Mouse (Mus musculus) MEL (cell line): ENCODE measurements at regions not wholly inside any gene's neighbourhood (a gene's known extent, or its start where the extent isn't known, plus 50 kb on each side); places are given as distances from the start of the nearest gene placed in this dataset.

Experiments
- DNase-seq: peaks from one replicate; pipeline ENCODE4 v3.0.0; 2011; ENCODE audit warnings: low read depth, low spot score
- H3K27ac ChIP-seq: 2 replicates; pipeline ENCODE4 v1.5.1; 2012; ENCODE audit warnings: low read depth, mild to moderate bottlenecking, control low read depth, low read length, moderate library complexity; ENCODE audit not compliant: control insufficient read depth
- H3K27me3 ChIP-seq, 2 experiments: fragments of 150-350 bp in 1 of 2; sonication (generic) in 1 of 2; 2 replicates each; pipeline ENCODE4 v1.6.1; 2012; ENCODE audit warnings: low read length in 2 of 2, mild to moderate bottlenecking in 2 of 2, improper control_type of control experiment in 1 of 2, moderate library complexity in 1 of 2; ENCODE audit not compliant: insufficient read depth in 2 of 2, control insufficient read depth in 1 of 2
- H3K36me3 ChIP-seq, 2 experiments: 2 replicates each; pipeline ENCODE4 v1.6.1; 2012 to 2014; ENCODE audit warnings: low read length in 2 of 2, improper control_type of control experiment in 1 of 2, inconsistent platforms in 1 of 2, mild to moderate bottlenecking in 1 of 2; ENCODE audit not compliant: insufficient read depth in 2 of 2, control insufficient read depth in 1 of 2
- H3K4me1 ChIP-seq, 2 experiments: fragments of 150-350 bp in 1 of 2; sonication (generic) in 1 of 2; 2 replicates each; pipeline ENCODE4 v1.6.1; 2012; ENCODE audit warnings: low read length in 2 of 2, improper control_type of control experiment in 1 of 2, mild to moderate bottlenecking in 1 of 2; ENCODE audit not compliant: insufficient read depth in 2 of 2, control insufficient read depth in 1 of 2
- H3K4me3 ChIP-seq, 2 experiments: fragments of 150-350 bp in 1 of 2; sonication (generic) in 1 of 2; 2 replicates each; pipeline ENCODE4 v1.5.1; 2012; ENCODE audit warnings: low read depth in 2 of 2, low read length in 2 of 2, mild to moderate bottlenecking in 2 of 2, moderate library complexity in 2 of 2, control low read depth in 1 of 2, improper control_type of control experiment in 1 of 2; ENCODE audit not compliant: control insufficient read depth in 1 of 2, insufficient read depth in 1 of 2
- H3K79me2 ChIP-seq: 2 replicates; pipeline ENCODE4 v1.6.1; 2012; ENCODE audit warnings: mild to moderate bottlenecking, low read length, moderate library complexity; ENCODE audit not compliant: control insufficient read depth, poor library complexity, insufficient read depth
- H3K9ac ChIP-seq: 2 replicates; pipeline ENCODE4 v1.6.1; 2012; ENCODE audit warnings: low read depth, mild to moderate bottlenecking, control low read depth, low read length, moderate library complexity; ENCODE audit not compliant: control insufficient read depth, poor library complexity, severe bottlenecking
- H3K9me3 ChIP-seq: fragments of 150-350 bp; sonication (generic); replicated peaks from 2 replicates; pipeline ENCODE4 v1.6.1; 2012; ENCODE audit warnings: mild to moderate bottlenecking, low read length, improper control_type of control experiment, moderate library complexity; ENCODE audit not compliant: insufficient read depth
- BHLHE40 ChIP-seq: IDR thresholded peaks from 2 replicates; pipeline ENCODE4 v1.6.1; 2012; ENCODE audit warnings: low read depth, mild to moderate bottlenecking, inconsistent platforms, low read length, improper control_type of control experiment, borderline replicate concordance
- CHD1 ChIP-seq: IDR thresholded peaks from 2 replicates; pipeline ENCODE4 v1.6.1; 2012; ENCODE audit warnings: low read depth, mild to moderate bottlenecking, inconsistent platforms, low read length, improper control_type of control experiment
- CHD2 ChIP-seq: IDR thresholded peaks from 2 replicates; pipeline ENCODE4 v1.6.1; 2011; ENCODE audit warnings: low read length, improper control_type of control experiment
- E2F4 ChIP-seq: IDR thresholded peaks from 2 replicates; pipeline ENCODE4 v1.6.1; 2011; ENCODE audit warnings: low read depth, low read length, improper control_type of control experiment, borderline replicate concordance
- EP300 ChIP-seq, 2 experiments: IDR thresholded peaks; 2 replicates each; pipeline ENCODE4 v1.6.1; 2011; ENCODE audit warnings: improper control_type of control experiment in 2 of 2, low read length in 2 of 2, low read depth in 1 of 2, mild to moderate bottlenecking in 1 of 2
- GABPA ChIP-seq: IDR thresholded peaks from 2 replicates; pipeline ENCODE4 v1.6.1; 2012; ENCODE audit warnings: low read depth, mild to moderate bottlenecking, inconsistent platforms, low read length, improper control_type of control experiment, moderate library complexity
- MAFK ChIP-seq: IDR thresholded peaks from 2 replicates; pipeline ENCODE4 v1.6.1; 2011; ENCODE audit warnings: low read depth, mild to moderate bottlenecking, low read length, improper control_type of control experiment, borderline replicate concordance
- MAZ ChIP-seq: IDR thresholded peaks from 2 replicates; pipeline ENCODE4 v1.6.1; 2012; ENCODE audit warnings: low read depth, mild to moderate bottlenecking, inconsistent platforms, low read length, improper control_type of control experiment
- MEF2A ChIP-seq: IDR thresholded peaks from 2 replicates; pipeline ENCODE4 v1.6.1; 2014; ENCODE audit warnings: low read depth, mild to moderate bottlenecking, inconsistent platforms, low read length, improper control_type of control experiment; ENCODE audit not compliant: poor library complexity, insufficient replicate concordance, severe bottlenecking; ENCODE audit errors: extremely low read depth
- MXI1 ChIP-seq: IDR thresholded peaks from 2 replicates; pipeline ENCODE4 v1.6.1; 2011; ENCODE audit warnings: mild to moderate bottlenecking, low read depth, low read length, improper control_type of control experiment
- MYB ChIP-seq: IDR thresholded peaks from 2 replicates; pipeline ENCODE4 v1.6.1; 2011; ENCODE audit warnings: mild to moderate bottlenecking, low read depth, low read length, improper control_type of control experiment
- MYC ChIP-seq: IDR thresholded peaks from 2 replicates; pipeline ENCODE4 v1.6.1; 2011; ENCODE audit warnings: low read depth, mild to moderate bottlenecking, low read length, improper control_type of control experiment, moderate library complexity
- NELFE ChIP-seq: IDR thresholded peaks from 2 replicates; pipeline ENCODE4 v1.6.1; 2011; ENCODE audit warnings: low read depth, low read length, improper control_type of control experiment
- POLR2A ChIP-seq, 2 experiments: IDR thresholded peaks; 2 replicates each; pipeline ENCODE4 v1.6.1; 2011 to 2012; ENCODE audit warnings: low read length in 2 of 2, mild to moderate bottlenecking in 2 of 2, control low read depth in 1 of 2, improper control_type of control experiment in 1 of 2, low read depth in 1 of 2, moderate library complexity in 1 of 2; ENCODE audit not compliant: control insufficient read depth in 1 of 2, insufficient read depth in 1 of 2, poor library complexity in 1 of 2
- POLR2AphosphoS2 ChIP-seq: IDR thresholded peaks from 2 replicates; pipeline ENCODE4 v1.6.1; 2011; ENCODE audit warnings: low read length, improper control_type of control experiment
- POLR2AphosphoS5 ChIP-seq: IDR thresholded peaks from 2 replicates; pipeline ENCODE4 v1.6.1; 2012; ENCODE audit warnings: low read depth, borderline replicate concordance, mild to moderate bottlenecking, inconsistent platforms, low read length, moderate library complexity, mixed read lengths
- RAD21 ChIP-seq: IDR thresholded peaks from 2 replicates; pipeline ENCODE4 v1.6.1; 2011; ENCODE audit warnings: mild to moderate bottlenecking, low read depth, low read length, improper control_type of control experiment
- RCOR1 ChIP-seq: IDR thresholded peaks from 2 replicates; pipeline ENCODE4 v1.6.1; 2012; ENCODE audit warnings: low read depth, mild to moderate bottlenecking, inconsistent platforms, low read length, improper control_type of control experiment
- TAL1 ChIP-seq: IDR thresholded peaks from 2 replicates; pipeline ENCODE4 v1.6.1; 2012; ENCODE audit warnings: mild to moderate bottlenecking, inconsistent platforms, low read length, moderate library complexity, mixed read lengths
- TBP ChIP-seq: IDR thresholded peaks from 2 replicates; pipeline ENCODE4 v1.8.0; 2011; ENCODE audit warnings: low read depth, low read length, improper control_type of control experiment
- TCF12 ChIP-seq: IDR thresholded peaks from 2 replicates; pipeline ENCODE4 v1.6.1; 2014; ENCODE audit warnings: low read depth, mild to moderate bottlenecking, inconsistent platforms, low read length, improper control_type of control experiment, moderate library complexity
- UBTF ChIP-seq: IDR thresholded peaks from 2 replicates; pipeline ENCODE4 v1.6.1; 2012; ENCODE audit warnings: low read depth, mild to moderate bottlenecking, inconsistent platforms, low read length, improper control_type of control experiment, moderate library complexity, borderline replicate concordance; ENCODE audit not compliant: insufficient read depth
- USF2 ChIP-seq, 2 experiments: IDR thresholded peaks; 2 replicates each; pipeline ENCODE4 v1.6.1; 2011 to 2012; ENCODE audit warnings: improper control_type of control experiment in 2 of 2, low read length in 2 of 2, borderline replicate concordance in 1 of 2, inconsistent platforms in 1 of 2, low read depth in 1 of 2, mild to moderate bottlenecking in 1 of 2; ENCODE audit not compliant: insufficient read depth in 1 of 2
- ZC3H11A ChIP-seq: IDR thresholded peaks from 2 replicates; pipeline ENCODE4 v1.6.1; 2012; ENCODE audit warnings: low read depth, mild to moderate bottlenecking, inconsistent platforms, low read length, improper control_type of control experiment
- ZMIZ1 ChIP-seq: IDR thresholded peaks from 2 replicates; pipeline ENCODE4 v1.6.1; 2012; ENCODE audit warnings: low read depth, mild to moderate bottlenecking, inconsistent platforms, low read length, improper control_type of control experiment, moderate library complexity
- ZNF384 ChIP-seq: IDR thresholded peaks from 2 replicates; pipeline ENCODE4 v1.6.1; 2012; ENCODE audit warnings: low read depth, mild to moderate bottlenecking, inconsistent platforms, low read length, improper control_type of control experiment

DNA sequence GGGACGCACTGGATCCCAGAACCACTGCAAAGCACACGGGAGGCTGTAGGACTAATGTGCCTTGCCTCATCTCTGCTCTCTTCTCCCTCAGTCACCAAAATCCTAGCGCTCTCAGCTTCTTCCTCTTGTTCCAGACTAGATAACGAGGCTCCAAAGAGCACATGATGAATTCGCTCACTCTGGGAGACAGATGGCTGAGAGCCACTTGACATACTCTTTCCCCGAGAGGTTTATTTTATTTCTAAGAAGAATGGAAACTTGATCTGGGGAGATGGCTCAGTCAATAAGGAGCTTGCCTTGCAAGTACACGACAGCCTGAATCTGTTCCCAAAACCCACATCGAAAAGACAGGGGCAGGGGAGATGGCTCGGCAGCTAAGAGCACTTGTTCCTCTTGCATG lies 179.2 kb downstream of the Tle3 start:
- peaks cover 0 to 3% of the 10 kb centered on the region in 2 experiments; a peak in 1 of 4 replicates for H3K27me3 ChIP-seq
- H3K36me3 ChIP-seq: no peaks in the 10 kb centered on the region
- no peak overlapping the region for H3K4me3 ChIP-seq
- H3K4me1 ChIP-seq: no peaks in the 10 kb centered on the region
- no peak overlapping the region for H3K27ac ChIP-seq
- H3K9me3 ChIP-seq: no peaks in the 10 kb centered on the region
- TF ChIP-seq CHD2 (no peak), RCOR1 (no peak), MXI1 (no peak), POLR2AphosphoS5 (no peak), POLR2AphosphoS2 (no peak), RAD21 (no peak), UBTF (no peak), MYB (no peak), ZC3H11A (no peak), MAZ (no peak), ZMIZ1 (no peak), USF2 (IDR thresholded peaks at IDR 0.05; ENCODE audit: borderline replicate concordance in 1 of 2, insufficient read depth in 1 of 2, low read depth in 1 of 2, low read length in 2 of 2) (no peak)
- no peaks in the 10 kb centered on the region for H3K79me2 ChIP-seq
- no peak for DNase-seq
- H3K9ac ChIP-seq: no peak overlapping the region

DNA sequence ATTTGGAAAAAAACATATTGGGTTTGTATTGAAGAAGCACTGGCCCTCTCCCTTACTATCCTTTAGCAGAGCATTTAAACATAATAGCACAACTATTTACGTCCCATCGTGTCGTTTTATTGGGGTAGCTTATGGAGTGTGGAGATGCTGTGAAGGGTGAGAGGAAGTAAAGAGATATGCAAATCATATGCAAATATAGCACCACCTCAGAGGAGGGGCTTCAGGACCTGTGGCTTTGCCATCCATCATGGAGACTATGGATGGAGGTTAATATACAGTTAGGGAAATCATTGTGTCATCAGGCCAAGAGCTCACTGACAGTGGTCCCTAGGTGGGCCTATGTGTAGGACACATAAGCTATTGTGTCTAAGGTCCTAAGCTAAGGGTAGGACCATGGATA lies 178.2 kb downstream of the Tle3 start:
- H3K79me2 ChIP-seq: no peaks in the 10 kb centered on the region
- DNase-seq: no peak

More for the DNA sequence above, 178.2 kb downstream of the Tle3 start:
- Histone ChIP-seq H3K4me1 (no peaks in the 10 kb centered on the region), H3K36me3 (no peaks in the 10 kb centered on the region), H3K27me3 (0 out of 4 replicates have a peak, but pooled peaks cover 0 to 1% of the 10 kb centered on the region in 2 experiments), H3K27ac (no peak overlapping the region), H3K9me3 (no peaks in the 10 kb centered on the region), H3K9ac (no peak overlapping the region), H3K4me3 (no peak overlapping the region)
- TF ChIP-seq TCF12 (no peak), ZMIZ1 (no peak), POLR2A (IDR thresholded peaks at IDR 0.05; ENCODE audit: control insufficient read depth in 1 of 2, insufficient read depth in 1 of 2, low read depth in 1 of 2, low read length in 2 of 2, poor library complexity in 1 of 2) (no peak), TBP (no peak), CHD1 (no peak), ZNF384 (no peak), POLR2AphosphoS5 (no peak), MAZ (no peak), E2F4 (no peak), GABPA (no peak), MAFK (no peak), MEF2A (no peak), UBTF (no peak), TAL1 (no peak), RAD21 (no peak), BHLHE40 (no peak), EP300 (IDR thresholded peaks at IDR 0.05; ENCODE audit: low read depth in 1 of 2, low read length in 2 of 2) (no peak), NELFE (no peak), MYC (no peak), MXI1 (no peak)
